Mouse (Mus musculus): ENCODE data around the gene Acaca. TPM values are rescaled to one million over a fixed set of nuclear protein-coding genes. Genes with fewer than 3 reads are reported as not detected.

The Acaca gene
- polyA plus RNA-seq, 1 experiment from 2014 or later: 21.8 TPM

- no peak for ATAC-seq (ENCODE audit: insufficient number of reproducible peaks, low FRiP score, low TSS enrichment, low read depth)
- H3K9ac ChIP-seq (ENCODE audit: low read length): no peak overlapping the region
- no peaks in the 10 kb centered on the region for H3K36me3 ChIP-seq (ENCODE audit: control insufficient read depth, insufficient read depth, low read length)
- no peaks in the 10 kb centered on the region for H3K4me1 ChIP-seq (ENCODE audit: control insufficient read depth, insufficient read depth, low read length)
- H3K4me2 ChIP-seq (ENCODE audit: low read depth, severe bottlenecking): no peak overlapping the region
- no peak overlapping the region for H3K27ac ChIP-seq (replicated peaks; ENCODE audit: low read depth, low read length)
- no peak for DNase-seq (ENCODE audit: low spot score)
- 86% methylated on average over 6 of the region's 6 CpGs for WGBS
- no peak overlapping the region for H3K4me3 ChIP-seq (ENCODE audit: low read depth, low read length)
- no peaks in the 10 kb centered on the region for H3K9me3 ChIP-seq (ENCODE audit: control insufficient read depth, low read length)
- H3K27me3 ChIP-seq (ENCODE audit: control insufficient read depth, insufficient read depth, low read length): no peaks in the 10 kb centered on the region
Measured at GRCm38 (mm10) chr11:84164123-84164522, 34.7 kb downstream of the Acaca start.

GRCm38 (mm10) chr11:84164561-84164960, 35.1 kb downstream of the Acaca start:
- no peak for DNase-seq (ENCODE audit: low spot score)
- no peak for ATAC-seq (ENCODE audit: insufficient number of reproducible peaks, low FRiP score, low TSS enrichment, low read depth)
- Histone ChIP-seq H3K4me2 (ENCODE audit: low read depth, severe bottlenecking) (no peak overlapping the region), H3K27me3 (ENCODE audit: control insufficient read depth, insufficient read depth, low read length) (no peaks in the 10 kb centered on the region), H3K36me3 (ENCODE audit: control insufficient read depth, insufficient read depth, low read length) (no peaks in the 10 kb centered on the region), H3K27ac (replicated peaks; ENCODE audit: low read depth, low read length) (no peak overlapping the region), H3K9ac (ENCODE audit: low read length) (no peak overlapping the region), H3K4me1 (ENCODE audit: control insufficient read depth, insufficient read depth, low read length) (no peaks in the 10 kb centered on the region), H3K4me3 (ENCODE audit: low read depth, low read length) (no peak overlapping the region), H3K9me3 (ENCODE audit: control insufficient read depth, low read length) (no peaks in the 10 kb centered on the region)
- 62% methylated on average over 4 of the region's 4 CpGs for whole genome bisulfite sequencing

- 85% methylated on average over 5 of the region's 5 CpGs for WGBS
- no peaks in the 10 kb centered on the region for H3K4me1 ChIP-seq (ENCODE audit: control insufficient read depth, insufficient read depth, low read length)
- DNase-seq (ENCODE audit: low spot score): no peak
- no peak within 1 kb of the TSS for H3K4me2 ChIP-seq (ENCODE audit: low read depth, severe bottlenecking)
- no peak within 1 kb of the TSS for H3K9ac ChIP-seq (ENCODE audit: low read length)
- H3K27ac ChIP-seq (replicated peaks; ENCODE audit: low read depth, low read length): no peak within 1 kb of the TSS
- H3K36me3 ChIP-seq (ENCODE audit: control insufficient read depth, insufficient read depth, low read length): no peaks in the 10 kb centered on the region
- no peak for ATAC-seq (ENCODE audit: insufficient number of reproducible peaks, low FRiP score, low TSS enrichment, low read depth)
- H3K4me3 ChIP-seq (ENCODE audit: low read depth, low read length): no peak within 1 kb of the TSS
- no peaks in the 10 kb centered on the region for H3K9me3 ChIP-seq (ENCODE audit: control insufficient read depth, low read length)
- no peaks in the 10 kb centered on the region for H3K27me3 ChIP-seq (ENCODE audit: control insufficient read depth, insufficient read depth, low read length)
Measured at GRCm38 (mm10) chr11:84167046-84167526, 37.6 kb downstream of the Acaca start, which contains the start of gene Gm11437. Gene Gm11437, minus strand, starts transcription at chr11:84167476.

- WGBS: 34% methylated on average over 7 of the region's 7 CpGs
- H3K36me3 ChIP-seq (ENCODE audit: control insufficient read depth, insufficient read depth, low read length): no peaks in the 10 kb centered on the region
- no peak overlapping the region for H3K4me2 ChIP-seq (ENCODE audit: low read depth, severe bottlenecking)
- ATAC-seq (ENCODE audit: insufficient number of reproducible peaks, low FRiP score, low TSS enrichment, low read depth) (no peak), DNase-seq (ENCODE audit: low spot score) (no peak)
- H3K9ac ChIP-seq (ENCODE audit: low read length): no peak overlapping the region
- H3K27me3 ChIP-seq (ENCODE audit: control insufficient read depth, insufficient read depth, low read length): no peaks in the 10 kb centered on the region
- H3K4me3 ChIP-seq (ENCODE audit: low read depth, low read length): no peak overlapping the region
- no peak overlapping the region for H3K27ac ChIP-seq (replicated peaks; ENCODE audit: low read depth, low read length)
- no peaks in the 10 kb centered on the region for H3K9me3 ChIP-seq (ENCODE audit: control insufficient read depth, low read length)
- no peaks in the 10 kb centered on the region for H3K4me1 ChIP-seq (ENCODE audit: control insufficient read depth, insufficient read depth, low read length)
Measured at GRCm38 (mm10) chr11:84168701-84169288, 39.3 kb downstream of the Acaca start.

- H3K27me3 ChIP-seq (ENCODE audit: control insufficient read depth, insufficient read depth, low read length): no peaks in the 10 kb centered on the region
- no peak for DNase-seq (ENCODE audit: low spot score)
- H3K9ac ChIP-seq (ENCODE audit: low read length): no peak overlapping the region
- H3K9me3 ChIP-seq (ENCODE audit: control insufficient read depth, low read length): no peaks in the 10 kb centered on the region
- no peak overlapping the region for H3K4me2 ChIP-seq (ENCODE audit: low read depth, severe bottlenecking)
- no peaks in the 10 kb centered on the region for H3K4me1 ChIP-seq (ENCODE audit: control insufficient read depth, insufficient read depth, low read length)
- 74% methylated on average over 11 of the region's 11 CpGs for WGBS
- no peaks in the 10 kb centered on the region for H3K36me3 ChIP-seq (ENCODE audit: control insufficient read depth, insufficient read depth, low read length)
- H3K4me3 ChIP-seq (ENCODE audit: low read depth, low read length): no peak overlapping the region
- no peak for ATAC-seq (ENCODE audit: insufficient number of reproducible peaks, low FRiP score, low TSS enrichment, low read depth)
- H3K27ac ChIP-seq (replicated peaks; ENCODE audit: low read depth, low read length): no peak overlapping the region
Measured at GRCm38 (mm10) chr11:84172539-84173435, 43.3 kb downstream of the Acaca start.

- peak overlapping the region; percentile 64; the same call in 1 of the 2 replicates for H3K4me2 ChIP-seq (ENCODE audit: low read depth, severe bottlenecking)
- DNase-seq (ENCODE audit: low spot score) (no peak), ATAC-seq (ENCODE audit: insufficient number of reproducible peaks, low FRiP score, low TSS enrichment, low read depth) (no peak)
- H3K36me3 ChIP-seq (ENCODE audit: control insufficient read depth, insufficient read depth, low read length): no peaks in the 10 kb centered on the region
- no peak overlapping the region for H3K27ac ChIP-seq (replicated peaks; ENCODE audit: low read depth, low read length)
- H3K27me3 ChIP-seq (ENCODE audit: control insufficient read depth, insufficient read depth, low read length): no peaks in the 10 kb centered on the region
- no peak overlapping the region; the same call in 1 of the 2 replicates for H3K4me3 ChIP-seq (ENCODE audit: low read depth, low read length)
- H3K9me3 ChIP-seq (ENCODE audit: control insufficient read depth, low read length): no peaks in the 10 kb centered on the region
- H3K9ac ChIP-seq (ENCODE audit: low read length): no peak overlapping the region
- 46% methylated on average over 4 of the region's 4 CpGs for WGBS
- H3K4me1 ChIP-seq (ENCODE audit: control insufficient read depth, insufficient read depth, low read length): peaks cover 8% of the 10 kb centered on the region; the same call in 1 of the 2 replicates
Measured at GRCm38 (mm10) chr11:84178571-84178970, 49.1 kb downstream of the Acaca start.

- peak overlapping the region; percentile 76 for H3K4me3 ChIP-seq (ENCODE audit: low read depth, low read length)
- under 1% methylated on average over 84 of the region's 85 CpGs for WGBS
- H3K27me3 ChIP-seq (ENCODE audit: control insufficient read depth, insufficient read depth, low read length): no peaks in the 10 kb centered on the region
- H3K4me1 ChIP-seq (ENCODE audit: control insufficient read depth, insufficient read depth, low read length): peaks cover 8% of the 10 kb centered on the region; the same call in 1 of the 2 replicates
- peak overlapping the region; percentile 85 for H3K9ac ChIP-seq (ENCODE audit: low read length)
- DNase-seq (ENCODE audit: low spot score): peak; percentile 97
- H3K36me3 ChIP-seq (ENCODE audit: control insufficient read depth, insufficient read depth, low read length): no peaks in the 10 kb centered on the region
- ATAC-seq (ENCODE audit: insufficient number of reproducible peaks, low FRiP score, low TSS enrichment, low read depth): peak; percentile 98
- no peaks in the 10 kb centered on the region for H3K9me3 ChIP-seq (ENCODE audit: control insufficient read depth, low read length)
- H3K4me2 ChIP-seq (ENCODE audit: low read depth, severe bottlenecking): peak overlapping the region; percentile 72
- peak overlapping the region; percentile 90 for H3K27ac ChIP-seq (replicated peaks; ENCODE audit: low read depth, low read length)
Measured at GRCm38 (mm10) chr11:84179226-84179953, 49.9 kb downstream of the Acaca start.

Measured in limb, embryonic 11.5 days (tissue).